Mouse (Mus musculus) embryonic fibroblast, embryonic 13.5 days (primary cell): ENCODE measurements at regions not wholly inside any gene's neighbourhood (a gene's known extent, or its start where the extent isn't known, plus 50 kb on each side); places are given as distances from the start of the nearest gene placed in this dataset.

Source experiments
- CTCF ChIP-seq: IDR thresholded peaks from 2 replicates; pipeline ENCODE4 v1.5.1; 2011; ENCODE audit warnings: mild to moderate bottlenecking, control low read depth, low read length, moderate library complexity, borderline replicate concordance; ENCODE audit not compliant: insufficient read depth
- POLR2A ChIP-seq: IDR thresholded peaks from 2 replicates; pipeline ENCODE4 v1.6.1; 2011; ENCODE audit warnings: low read depth, mild to moderate bottlenecking, control low read depth, low read length, moderate library complexity

DNA sequence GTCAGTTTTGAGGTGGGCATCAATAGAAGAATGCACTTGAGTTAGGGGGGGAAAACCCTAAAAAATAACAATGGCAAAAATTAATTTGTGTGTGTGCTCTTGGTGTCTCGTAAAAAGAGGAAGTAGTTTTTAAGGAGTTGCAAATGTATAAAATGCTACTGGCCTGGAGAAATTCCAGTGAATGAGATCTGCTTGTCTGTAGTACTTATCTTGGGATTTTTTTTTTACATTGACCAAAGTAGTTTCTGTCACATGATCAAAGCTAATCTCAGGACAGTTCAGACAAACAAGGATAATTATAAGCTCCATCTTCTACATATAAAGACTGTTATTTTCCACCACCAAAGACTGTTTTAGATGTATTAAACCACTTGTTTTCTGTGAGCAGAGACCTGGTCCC lies 128.3 kb upstream of the Zeb2 start:
- no peak for TF ChIP-seq CTCF
- no peak for TF ChIP-seq POLR2A
